Mouse (Mus musculus): Measurements from ENCODE around the gene Sh3pxd2b. TPM values are rescaled to one million over a fixed set of nuclear protein-coding genes. Genes with fewer than 3 reads are reported as not detected.
A peak's percentile ranks its signal among the peaks of the same experiment; 100 is the strongest.

Gene Sh3pxd2b
- polyA plus RNA-seq, 1 experiment: 3.7 TPM

- Histone ChIP-seq H3K27ac (ENCODE audit: insufficient read depth, low read depth, low read length) (no peak overlapping the region), H3K4me3 (ENCODE audit: insufficient read depth, low read depth, low read length) (no peak overlapping the region), H3K4me1 (ENCODE audit: control insufficient read depth, insufficient read depth, low read length) (no peaks in the 10 kb centered on the region), H3K36me3 (ENCODE audit: control insufficient read depth, insufficient read depth, low read length) (no peaks in the 10 kb centered on the region), H3K27me3 (replicated peaks; ENCODE audit: control insufficient read depth, insufficient read depth, low read length) (no peaks in the 10 kb centered on the region)
- whole genome bisulfite sequencing: 26% methylated on average over 17 of the region's 17 CpGs
- no peak for TF ChIP-seq POLR2A (IDR thresholded peaks at IDR 0.05; ENCODE audit: low read depth, low read length)
- TF ChIP-seq CTCF (conservative IDR thresholded peaks at IDR 0.05; ENCODE audit: insufficient read depth, insufficient read length, low read depth, low read length): peak; percentile 71
- peak; percentile 35 for DNase-seq
Measured at GRCm38 (mm10) chr11:32340476-32341473, 6.8 kb upstream of the Sh3pxd2b start.

GRCm38 (mm10) chr11:32342770-32343191, 4.8 kb upstream of the Sh3pxd2b start:
- Histone ChIP-seq H3K27ac (ENCODE audit: insufficient read depth, low read depth, low read length) (no peak overlapping the region), H3K36me3 (ENCODE audit: control insufficient read depth, insufficient read depth, low read length) (no peaks in the 10 kb centered on the region), H3K4me3 (ENCODE audit: insufficient read depth, low read depth, low read length) (no peak overlapping the region), H3K27me3 (replicated peaks; ENCODE audit: control insufficient read depth, insufficient read depth, low read length) (no peaks in the 10 kb centered on the region), H3K4me1 (ENCODE audit: control insufficient read depth, insufficient read depth, low read length) (no peaks in the 10 kb centered on the region)
- peak; percentile 46 for DNase-seq
- WGBS: 22% methylated on average over 2 of the region's 2 CpGs
- TF ChIP-seq POLR2A (IDR thresholded peaks at IDR 0.05; ENCODE audit: low read depth, low read length) (no peak), CTCF (conservative IDR thresholded peaks at IDR 0.05; ENCODE audit: insufficient read depth, insufficient read length, low read depth, low read length) (peak; percentile 76)

- WGBS: 97% methylated on average over 1 of the region's 1 CpGs
- H3K36me3 ChIP-seq (ENCODE audit: control insufficient read depth, insufficient read depth, low read length): no peaks in the 10 kb centered on the region
- no peaks in the 10 kb centered on the region for H3K4me1 ChIP-seq (ENCODE audit: control insufficient read depth, insufficient read depth, low read length)
- no peak overlapping the region for H3K27ac ChIP-seq (ENCODE audit: insufficient read depth, low read depth, low read length)
- no peak overlapping the region for H3K4me3 ChIP-seq (ENCODE audit: insufficient read depth, low read depth, low read length)
- TF ChIP-seq CTCF (conservative IDR thresholded peaks at IDR 0.05; ENCODE audit: insufficient read depth, insufficient read length, low read depth, low read length): no peak
- no peak for TF ChIP-seq POLR2A (IDR thresholded peaks at IDR 0.05; ENCODE audit: low read depth, low read length)
- no peaks in the 10 kb centered on the region for H3K27me3 ChIP-seq (replicated peaks; ENCODE audit: control insufficient read depth, insufficient read depth, low read length)
- no peak for DNase-seq
Measured at GRCm38 (mm10) chr11:32343350-32343749, 4.3 kb upstream of the Sh3pxd2b start.

- no peak for TF ChIP-seq POLR2A (IDR thresholded peaks at IDR 0.05; ENCODE audit: low read depth, low read length)
- no peak for TF ChIP-seq CTCF (conservative IDR thresholded peaks at IDR 0.05; ENCODE audit: insufficient read depth, insufficient read length, low read depth, low read length)
- H3K4me3 ChIP-seq (ENCODE audit: insufficient read depth, low read depth, low read length): no peak overlapping the region
- no peak for DNase-seq
- no peaks in the 10 kb centered on the region for H3K27me3 ChIP-seq (replicated peaks; ENCODE audit: control insufficient read depth, insufficient read depth, low read length)
- no peaks in the 10 kb centered on the region for H3K4me1 ChIP-seq (ENCODE audit: control insufficient read depth, insufficient read depth, low read length)
- no peak overlapping the region for H3K27ac ChIP-seq (ENCODE audit: insufficient read depth, low read depth, low read length)
- no peaks in the 10 kb centered on the region for H3K36me3 ChIP-seq (ENCODE audit: control insufficient read depth, insufficient read depth, low read length)
- 73% methylated on average over 6 of the region's 6 CpGs for WGBS
Measured at GRCm38 (mm10) chr11:32345504-32346297, 1.9 kb upstream of the Sh3pxd2b start.

- H3K4me3 ChIP-seq (ENCODE audit: insufficient read depth, low read depth, low read length): peak overlapping the region; percentile 56
- whole genome bisulfite sequencing: 6% methylated on average over 10 of the region's 10 CpGs
- H3K4me1 ChIP-seq (ENCODE audit: control insufficient read depth, insufficient read depth, low read length): no peaks in the 10 kb centered on the region
- no peaks in the 10 kb centered on the region for H3K36me3 ChIP-seq (ENCODE audit: control insufficient read depth, insufficient read depth, low read length)
- no peak overlapping the region for H3K27ac ChIP-seq (ENCODE audit: insufficient read depth, low read depth, low read length)
- H3K27me3 ChIP-seq (replicated peaks; ENCODE audit: control insufficient read depth, insufficient read depth, low read length): no peaks in the 10 kb centered on the region
- TF ChIP-seq POLR2A (IDR thresholded peaks at IDR 0.05; ENCODE audit: low read depth, low read length): no peak
- no peak for TF ChIP-seq CTCF (conservative IDR thresholded peaks at IDR 0.05; ENCODE audit: insufficient read depth, insufficient read length, low read depth, low read length)
- DNase-seq: no peak
Measured at GRCm38 (mm10) chr11:32347264-32347606, 385 bp upstream of the Sh3pxd2b start.

- peak overlapping the region; percentile 56 for H3K4me3 ChIP-seq (ENCODE audit: insufficient read depth, low read depth, low read length)
- no peaks in the 10 kb centered on the region for H3K36me3 ChIP-seq (ENCODE audit: control insufficient read depth, insufficient read depth, low read length)
- no peak overlapping the region for H3K27ac ChIP-seq (ENCODE audit: insufficient read depth, low read depth, low read length)
- DNase-seq: no peak
- no peaks in the 10 kb centered on the region for H3K27me3 ChIP-seq (replicated peaks; ENCODE audit: control insufficient read depth, insufficient read depth, low read length)
- TF ChIP-seq POLR2A (IDR thresholded peaks at IDR 0.05; ENCODE audit: low read depth, low read length): no peak
- TF ChIP-seq CTCF (conservative IDR thresholded peaks at IDR 0.05; ENCODE audit: insufficient read depth, insufficient read length, low read depth, low read length): no peak
- H3K4me1 ChIP-seq (ENCODE audit: control insufficient read depth, insufficient read depth, low read length): no peaks in the 10 kb centered on the region
- 43% methylated on average over 9 of the region's 9 CpGs for WGBS
Measured at GRCm38 (mm10) chr11:32348433-32349283, 1.0 kb downstream of the Sh3pxd2b start.

Measured in kidney, adult 2 months (tissue).